ENCODE assay signal across 9 mouse cellular contexts in the genomic region with DNA sequence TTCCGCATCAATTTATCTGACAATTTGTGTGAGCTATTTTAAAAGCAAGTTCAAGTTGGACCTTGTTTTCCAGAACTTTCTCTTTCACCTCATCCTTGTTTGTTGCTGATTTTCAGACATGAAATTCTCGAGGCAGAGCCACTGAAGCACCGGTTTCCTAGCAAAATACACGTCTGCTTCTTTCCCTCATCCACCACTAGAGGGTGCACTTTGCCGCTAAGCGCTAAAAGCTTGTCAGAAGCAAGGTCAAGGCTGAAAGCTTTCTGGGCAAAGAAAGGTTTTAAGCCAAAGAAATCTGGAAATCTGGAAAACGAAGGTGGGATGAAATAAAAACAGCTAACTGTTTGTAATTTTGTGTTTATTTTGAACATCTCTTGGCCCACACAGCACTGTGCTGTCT. TPM values are rescaled to one million over a fixed set of nuclear protein-coding genes. Genes with fewer than 3 reads are reported as not detected.
DNase-seq lines count a peak whose midpoint lies in the region; ATAC-seq and TF ChIP-seq lines count a peak whose summit lies in the region.
"Had no signal": no experiment of that assay in that cellular context is flagged by ENCODE, and none has a peak within 500 bp of the region (broad histone marks: within the 10 kb centered on the region; RNA-seq: fewer than 3 reads in every experiment).

No protein-coding gene starts in this region.

- H3K9ac ChIP-seq in kidney, postnatal 0 days (ENCODE audit: low read depth, low read length) = no peak overlapping the region
- H3K9ac ChIP-seq in liver, embryonic 13.5 days = no peak overlapping the region
- H3K9ac ChIP-seq: limb, embryonic 12.5 days had no signal

- no peak overlapping the region for H3K4me3 ChIP-seq in kidney, postnatal 0 days (replicated peaks; ENCODE audit: low read depth, low read length)
- no peak overlapping the region for H3K4me3 ChIP-seq in liver, embryonic 13.5 days (replicated peaks)
- H3K4me3 ChIP-seq: limb, embryonic 12.5 days had no signal

- no peak for ATAC-seq in kidney, postnatal 0 days (replicated peaks; ENCODE audit: low FRiP score, low read depth)
- no peak for ATAC-seq in liver, embryonic 13.5 days (ENCODE audit: low read depth)
- no peak for ATAC-seq in monocyte, adult 5-6 weeks (replicated peaks; ENCODE audit: insufficient number of reproducible peaks, low FRiP score, low TSS enrichment, poor library complexity, severe bottlenecking)

- H3K36me3 ChIP-seq in kidney, postnatal 0 days (ENCODE audit: insufficient read depth, low read length) = no peaks in the 10 kb centered on the region
- no peaks in the 10 kb centered on the region for H3K36me3 ChIP-seq in liver, embryonic 13.5 days
- H3K36me3 ChIP-seq: limb, embryonic 12.5 days had no signal

- DNase-seq in urinary bladder, adult 18-20 months (ENCODE audit: low spot score in 2 of 2) = peak; percentile 24 to 55
- no peak for DNase-seq in urinary bladder, adult 2 months (ENCODE audit: low spot score)
- DNase-seq in brain, adult 2 months (ENCODE audit: low read depth, low spot score) = peak; percentile 95
- peak; percentile 71 for DNase-seq in fibroblast of lung, adult 2 months (ENCODE audit: low read depth)
- DNase-seq in kidney, postnatal 0 days (ENCODE audit: low spot score) = peak; percentile 92
- peak; percentile 42 for DNase-seq in liver, embryonic 13.5 days
- DNase-seq in right cerebral cortex, postnatal 14 days = peak; percentile 82

- no peak overlapping the region for H3K27ac ChIP-seq in kidney, postnatal 0 days
- H3K27ac ChIP-seq in liver, embryonic 13.5 days = no peak overlapping the region
- H3K27ac ChIP-seq: limb, embryonic 12.5 days had no signal

- H3K27me3 ChIP-seq in kidney, postnatal 0 days (ENCODE audit: insufficient read depth, low read length) = no peaks in the 10 kb centered on the region
- H3K27me3 ChIP-seq in liver, embryonic 13.5 days = peaks cover 43% of the 10 kb centered on the region

- peak; percentile 99 for TF ChIP-seq CTCF in kidney, postnatal 0 days (IDR thresholded peaks at IDR 0.05; ENCODE audit: low read depth)

- H3K4me2 ChIP-seq in kidney, postnatal 0 days (ENCODE audit: low read length) = no peak overlapping the region
- H3K4me2 ChIP-seq in liver, embryonic 13.5 days = no peak overlapping the region
- H3K4me2 ChIP-seq: limb, embryonic 12.5 days had no signal

- no peaks in the 10 kb centered on the region for H3K9me3 ChIP-seq in kidney, postnatal 0 days (replicated peaks; ENCODE audit: low read length)
- no peaks in the 10 kb centered on the region for H3K9me3 ChIP-seq in liver, embryonic 13.5 days (replicated peaks)
- H3K9me3 ChIP-seq: limb, embryonic 12.5 days had no signal

- 10% methylated on average over 7 of the region's 7 CpGs for WGBS in kidney, postnatal 0 days
- WGBS in liver, embryonic 13.5 days (ENCODE audit: insufficient replicate concordance) = 7% methylated on average over 7 of the region's 7 CpGs

- peaks cover 6% of the 10 kb centered on the region; the same call in 1 of the 2 replicates for H3K4me1 ChIP-seq in kidney, postnatal 0 days (replicated peaks; ENCODE audit: insufficient read depth, low read length)
- H3K4me1 ChIP-seq in liver, embryonic 13.5 days (replicated peaks) = peaks cover 11% of the 10 kb centered on the region

RNA-seq across cellular contexts. Expression of a gene that starts 27.0 kb away (rescaled TPM):
- polyA plus RNA-seq in urinary bladder, adult 2 months (2012; rRNA removed) = 2.3 and 3.5 TPM in 2 replicates
- polyA plus RNA-seq in kidney, postnatal 0 days (2015; fragmentation: Nextera tagmentation; extraction: Ambion mirVana) = 24.7 and 27.1 TPM in 2 replicates
- polyA plus RNA-seq in liver, embryonic 13.5 days (2015; fragmentation: Nextera tagmentation; extraction: Ambion mirVana) = 44.2 and 44.9 TPM in 2 replicates
- 2.3 to 8.6 TPM (median 3.1 TPM) in 3 replicates for total RNA-seq in monocyte, adult 5-6 weeks (2017)

RNA-seq across cellular contexts. Expression of a gene that starts 33.6 kb away (rescaled TPM):
- 96.4 and 178 TPM in 2 replicates for polyA plus RNA-seq in urinary bladder, adult 2 months (2012; rRNA removed)
- 3.2 and 3.4 TPM in 2 replicates for polyA plus RNA-seq in kidney, postnatal 0 days (2015; fragmentation: Nextera tagmentation; extraction: Ambion mirVana)
- 1.9 and 2.2 TPM in 2 replicates for polyA plus RNA-seq in liver, embryonic 13.5 days (2015; fragmentation: Nextera tagmentation; extraction: Ambion mirVana)
- 4.5 to 13.3 TPM (median 7.7 TPM) in 3 replicates for total RNA-seq in monocyte, adult 5-6 weeks (2017)

Comparison
In these comparisons a context has a peak if more than half of its experiments do, and no peak if none do; other contexts are left out.
1. RNA of a gene that starts 33.6 kb away (polyA plus RNA-seq): 96.4 to 178 TPM in urinary bladder, adult 2 months; 3.2 to 3.4 TPM in kidney, postnatal 0 days and 1.9 to 2.2 TPM in liver, embryonic 13.5 days; every median in the first group is over 10 times any median in the second.